Mouse (Mus musculus): Measurements from ENCODE around the gene Cldn4. TPM values are rescaled to one million over a fixed set of nuclear protein-coding genes. Genes with fewer than 3 reads are reported as not detected.
A peak's percentile ranks its signal among the peaks of the same experiment; 100 is the strongest.

The Cldn4 gene
- total and polyA plus RNA-seq, 3 experiments, result 0.17 to 0.51 TPM; not detected in 1

GRCm38 (mm10) chr5:134951053-134951884 is 4.5 kb upstream of the Cldn4 start (continued):
- TF ChIP-seq ZNF384 (IDR thresholded peaks at IDR 0.05; ENCODE audit: low read depth, low read length) (no peak), ZC3H11A (IDR thresholded peaks at IDR 0.05; ENCODE audit: low read depth, low read length) (no peak), MAX (IDR thresholded peaks at IDR 0.05; ENCODE audit: low read length) (no peak; the same call in 1 of the 2 replicates), ZMIZ1 (IDR thresholded peaks at IDR 0.05; ENCODE audit: low read depth, low read length) (no peak), USF2 (conservative IDR thresholded peaks at IDR 0.05; ENCODE audit: low read depth, low read length) (no peak), POLR2AphosphoS2 (IDR thresholded peaks at IDR 0.05; ENCODE audit: low read depth, low read length) (no peak), TBP (conservative IDR thresholded peaks at IDR 0.05; ENCODE audit: low read depth, low read length) (0 out of 2 replicates have a peak, but pooled peaks have one; percentile 22), CHD1 (IDR thresholded peaks at IDR 0.05; ENCODE audit: low read depth, low read length) (no peak), RAD21 (IDR thresholded peaks at IDR 0.05; ENCODE audit: low read depth, low read length) (no peak), SIN3A (IDR thresholded peaks at IDR 0.05; ENCODE audit: low read length) (0 out of 2 replicates have a peak, but pooled peaks have one; percentile 13), SMC3 (IDR thresholded peaks at IDR 0.05; ENCODE audit: low read depth, low read length) (no peak), POLR2A (IDR thresholded peaks at IDR 0.05; ENCODE audit: low read depth, low read length) (peak; percentile 24; the same call in 1 of the 2 replicates)

- Histone ChIP-seq H3K9me3 (replicated peaks; ENCODE audit: low read length) (no peaks in the 10 kb centered on the region), H3K4me2 (ENCODE audit: insufficient read depth, low read depth, poor library complexity, severe bottlenecking) (no peak overlapping the region), H3K27me3 (replicated peaks) (peaks cover 5% of the 10 kb centered on the region), H3K4me1 (ENCODE audit: control insufficient read depth in 1 of 2, insufficient read depth in 2 of 2) (peaks cover 23 to 38% of the 10 kb centered on the region in 2 experiments), H3K4me3 (replicated peaks in 1 of 3; ENCODE audit: low read depth in 2 of 3, low read length in 2 of 3, poor library complexity in 1 of 3) (no peak overlapping the region), H3K79me2 (replicated peaks; ENCODE audit: control insufficient read depth, extremely low read depth, insufficient read depth, poor library complexity, severe bottlenecking) (no peaks in the 10 kb centered on the region), H3K27ac (ENCODE audit: insufficient read depth, low read depth) (no peak overlapping the region), H3K9ac (ENCODE audit: insufficient read depth, low read depth) (no peak overlapping the region), H3K36me3 (replicated peaks in 1 of 2; ENCODE audit: control insufficient read depth in 1 of 2, insufficient read depth in 1 of 2, low read length in 1 of 2) (no peaks in the 10 kb centered on the region)
- no peak for TF ChIP-seq SIN3A (IDR thresholded peaks at IDR 0.05; ENCODE audit: low read length)
- no peak for TF ChIP-seq MAX (IDR thresholded peaks at IDR 0.05; ENCODE audit: low read length)
- TF ChIP-seq MAZ (IDR thresholded peaks at IDR 0.05; ENCODE audit: low read depth, low read length), result no peak
- no peak for TF ChIP-seq UBTF (IDR thresholded peaks at IDR 0.05; ENCODE audit: low read depth, low read length)
- TF ChIP-seq MYC (IDR thresholded peaks at IDR 0.05; ENCODE audit: low read depth, low read length), result no peak
- no peak for TF ChIP-seq ZC3H11A (IDR thresholded peaks at IDR 0.05; ENCODE audit: low read depth, low read length)
- TF ChIP-seq ZKSCAN1 (IDR thresholded peaks at IDR 0.05; ENCODE audit: borderline replicate concordance, low read depth, low read length), result no peak
- TF ChIP-seq HCFC1 (IDR thresholded peaks at IDR 0.05; ENCODE audit: low read depth, low read length), result no peak
- TF ChIP-seq IRF4 (IDR thresholded peaks at IDR 0.05; ENCODE audit: low read depth, low read length), result no peak
- no peak for TF ChIP-seq RCOR1 (conservative IDR thresholded peaks at IDR 0.05; ENCODE audit: low read depth, low read length)
- no peak for TF ChIP-seq MXI1 (IDR thresholded peaks at IDR 0.05; ENCODE audit: low read depth, low read length)
- no peak for TF ChIP-seq USF1 (IDR thresholded peaks at IDR 0.05; ENCODE audit: low read depth, low read length)
- no peak for TF ChIP-seq USF2 (conservative IDR thresholded peaks at IDR 0.05; ENCODE audit: low read depth, low read length)
- in situ Hi-C loops (cut with MboI; ENCODE audit: low pct_ligation_motif_present, low pct_unique_long_range_greater_than_20kb, low sequenced_read_pairs), result no loop called here
- no peak for DNase-seq (ENCODE audit: extremely low read depth)
- dilution Hi-C loops (cut with MboI; ENCODE audit: extremely low pct_ligation_motif_present, extremely low pct_unique_long_range_greater_than_20kb, low sequenced_read_pairs), result no loop called here
These were observed 1.3 kb upstream of the Cldn4 start for GRCm38 (mm10) chr5:134948085-134948439.
